Mouse (Mus musculus) midbrain, embryonic 16.5 days (tissue): ENCODE measurements around the gene Rgs6. TPM values are rescaled to one million over a fixed set of nuclear protein-coding genes. Genes with fewer than 3 reads are reported as not detected.
A peak's percentile ranks its signal among the peaks of the same experiment; 100 is the strongest.

Experiments used
- ATAC-seq: fragments of 200-750 bp; cut with Nextera tagmentation; 2 replicates; pipeline ENCODE4 v1.8.0; 2017; ENCODE audit warnings: moderate TSS enrichment
- H3K27ac ChIP-seq: fragments of 300-500 bp; sonication (generic); 2 replicates; pipeline ENCODE4 v1.5.1; 2014; ENCODE audit warnings: mild to moderate bottlenecking, low read length, mixed read lengths
- H3K27me3 ChIP-seq: fragments of 300-500 bp; sonication (generic); 2 replicates; pipeline ENCODE4 v1.6.1; 2014; ENCODE audit warnings: low read depth, low read length, mixed read lengths; ENCODE audit not compliant: control insufficient read depth, insufficient read depth
- H3K36me3 ChIP-seq: fragments of 300-500 bp; sonication (generic); 2 replicates; pipeline ENCODE4 v1.6.1; 2014; ENCODE audit warnings: mild to moderate bottlenecking, low read length, moderate library complexity, mixed read lengths; ENCODE audit not compliant: control insufficient read depth, insufficient read depth
- H3K4me1 ChIP-seq: fragments of 300-500 bp; sonication (generic); 2 replicates; pipeline ENCODE4 v1.6.1; 2014; ENCODE audit warnings: mild to moderate bottlenecking, low read length, mixed read lengths; ENCODE audit not compliant: control insufficient read depth, insufficient read depth
- H3K4me2 ChIP-seq: fragments of 300-500 bp; sonication (generic); 2 replicates; pipeline ENCODE4 v1.6.1; 2014; ENCODE audit warnings: mild to moderate bottlenecking, low read length, mixed read lengths
- H3K4me3 ChIP-seq: fragments of 300-500 bp; sonication (generic); 2 replicates; pipeline ENCODE4 v1.5.1; 2014; ENCODE audit warnings: low read depth, mild to moderate bottlenecking, low read length, moderate library complexity, mixed read lengths
- H3K9ac ChIP-seq: fragments of 300-500 bp; sonication (generic); 2 replicates; pipeline ENCODE4 v1.6.1; 2014; ENCODE audit warnings: low read depth, low read length, mixed read lengths
- H3K9me3 ChIP-seq: fragments of 300-500 bp; sonication (generic); replicated peaks from 2 replicates; pipeline ENCODE4 v1.6.1; 2014; ENCODE audit warnings: mild to moderate bottlenecking, low read length, mixed read lengths; ENCODE audit not compliant: control insufficient read depth, poor library complexity, severe bottlenecking
- WGBS: fragments of 180-500 bp; shearing (Covaris S2); extraction: QIAGEN DNeasy Blood & Tissue Kit; methylation state at CpG from one replicate; pipeline ENCODE4 v1.1.7; 2014; 5-methylcytosine and 5-hydroxymethylcytosine counted together
- polyA plus RNA-seq: library from polyadenylated mRNA; unstranded; fragments of >200 nt; fragmentation: Nextera tagmentation; extraction: Ambion mirVana; gene quantifications from 2 replicates; pipeline ENCODE4 v1.2.1, GENCODE M21; 2015

Gene Rgs6
- polyA plus RNA-seq, 1 experiment from 2014 or later, result 17.9 TPM

- Histone ChIP-seq H3K27ac (no peak overlapping the region), H3K27me3 (no peaks in the 10 kb centered on the region), H3K4me2 (no peak overlapping the region), H3K36me3 (no peaks in the 10 kb centered on the region), H3K9me3 (peaks cover 2% of the 10 kb centered on the region; the same call in 1 of the 2 replicates), H3K9ac (no peak overlapping the region), H3K4me1 (no peaks in the 10 kb centered on the region), H3K4me3 (no peak overlapping the region)
- WGBS, result 25% methylated on average over 2 of the region's 2 CpGs
- no peak for ATAC-seq
These were observed 426.8 kb downstream of the Rgs6 start for GRCm38 (mm10) chr12:83014848-83015247.

DNA sequence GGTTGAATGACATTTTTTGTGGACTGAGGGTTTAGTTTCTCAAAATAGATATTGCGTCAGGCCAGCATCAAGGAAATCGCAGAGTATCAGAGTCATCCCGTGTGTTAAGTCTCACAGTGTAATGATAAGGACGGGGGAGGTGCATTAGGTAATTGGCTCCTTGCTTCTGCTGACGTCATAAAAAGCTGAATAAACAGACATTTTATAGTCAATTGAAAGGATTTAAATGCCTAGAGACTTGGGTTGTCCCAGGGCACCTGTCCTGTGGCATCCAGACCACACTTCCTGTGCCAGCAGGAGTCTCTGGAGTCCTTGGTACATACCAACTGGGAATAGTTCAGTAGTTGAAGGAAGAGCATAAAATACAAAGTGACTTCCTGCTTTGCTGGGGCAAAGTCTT lies 427.3 kb downstream of the Rgs6 start:
- WGBS, result 77% methylated on average over 5 of the region's 5 CpGs
- no peaks in the 10 kb centered on the region for H3K27me3 ChIP-seq
- H3K4me3 ChIP-seq, result no peak overlapping the region

DNA sequence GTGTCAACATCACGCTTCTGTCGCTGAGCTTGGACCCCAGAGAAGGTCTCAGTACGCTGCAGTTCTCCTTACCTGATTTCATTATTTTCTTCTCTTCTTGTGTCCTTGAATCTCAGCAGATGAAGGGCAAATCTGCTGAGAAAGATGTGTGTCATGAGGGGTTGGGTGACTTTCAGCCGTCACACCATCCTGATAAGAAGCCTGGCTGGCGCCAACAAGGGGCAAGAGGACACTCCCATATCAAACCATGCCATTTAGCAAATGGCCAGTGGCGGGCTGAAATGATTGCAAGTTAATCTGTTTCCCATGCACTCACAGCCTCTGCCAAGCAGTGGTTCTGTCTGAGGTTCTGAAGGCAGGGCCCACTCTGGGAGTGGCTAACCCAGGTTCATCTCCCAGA lies 428.4 kb downstream of the Rgs6 start:
- Histone ChIP-seq H3K4me2 (no peak overlapping the region), H3K4me1 (no peaks in the 10 kb centered on the region), H3K27me3 (no peaks in the 10 kb centered on the region), H3K9me3 (peaks cover 2% of the 10 kb centered on the region; the same call in 1 of the 2 replicates), H3K9ac (no peak overlapping the region), H3K27ac (no peak overlapping the region), H3K4me3 (no peak overlapping the region), H3K36me3 (no peaks in the 10 kb centered on the region)
- 88% methylated on average over 6 of the region's 6 CpGs for WGBS
- no peak for ATAC-seq

More for the DNA sequence above, 427.3 kb downstream of the Rgs6 start:
- no peak for ATAC-seq
- Histone ChIP-seq H3K4me2 (no peak overlapping the region), H3K27ac (no peak overlapping the region), H3K9me3 (peaks cover 2% of the 10 kb centered on the region; the same call in 1 of the 2 replicates), H3K4me1 (no peaks in the 10 kb centered on the region), H3K9ac (no peak overlapping the region), H3K36me3 (no peaks in the 10 kb centered on the region)

- WGBS, result 4% methylated on average over 3 of the region's 3 CpGs
These were observed 429.9 kb downstream of the Rgs6 start for GRCm38 (mm10) chr12:83018005-83018404.

GRCm38 (mm10) chr12:83026985-83027384 lies 438.9 kb downstream of the Rgs6 start:
- H3K36me3 ChIP-seq, result no peaks in the 10 kb centered on the region
- H3K4me1 ChIP-seq, result no peaks in the 10 kb centered on the region
- no peak overlapping the region for H3K4me3 ChIP-seq
- no peaks in the 10 kb centered on the region for H3K27me3 ChIP-seq
- H3K4me2 ChIP-seq, result no peak overlapping the region
- H3K9ac ChIP-seq, result no peak overlapping the region
- WGBS, result 26% methylated on average over 3 of the region's 3 CpGs
- H3K9me3 ChIP-seq, result no peaks in the 10 kb centered on the region
- no peak for ATAC-seq
- H3K27ac ChIP-seq, result no peak overlapping the region

More at GRCm38 (mm10) chr12:83018005-83018404, 429.9 kb downstream of the Rgs6 start:
- H3K4me2 ChIP-seq, result no peak overlapping the region
- no peaks in the 10 kb centered on the region for H3K27me3 ChIP-seq
- no peak overlapping the region for H3K9ac ChIP-seq
- no peak overlapping the region for H3K27ac ChIP-seq
- ATAC-seq, result no peak
- H3K36me3 ChIP-seq, result no peaks in the 10 kb centered on the region
- H3K4me3 ChIP-seq, result no peak overlapping the region
- H3K9me3 ChIP-seq, result no peaks in the 10 kb centered on the region
- H3K4me1 ChIP-seq, result no peaks in the 10 kb centered on the region

DNA sequence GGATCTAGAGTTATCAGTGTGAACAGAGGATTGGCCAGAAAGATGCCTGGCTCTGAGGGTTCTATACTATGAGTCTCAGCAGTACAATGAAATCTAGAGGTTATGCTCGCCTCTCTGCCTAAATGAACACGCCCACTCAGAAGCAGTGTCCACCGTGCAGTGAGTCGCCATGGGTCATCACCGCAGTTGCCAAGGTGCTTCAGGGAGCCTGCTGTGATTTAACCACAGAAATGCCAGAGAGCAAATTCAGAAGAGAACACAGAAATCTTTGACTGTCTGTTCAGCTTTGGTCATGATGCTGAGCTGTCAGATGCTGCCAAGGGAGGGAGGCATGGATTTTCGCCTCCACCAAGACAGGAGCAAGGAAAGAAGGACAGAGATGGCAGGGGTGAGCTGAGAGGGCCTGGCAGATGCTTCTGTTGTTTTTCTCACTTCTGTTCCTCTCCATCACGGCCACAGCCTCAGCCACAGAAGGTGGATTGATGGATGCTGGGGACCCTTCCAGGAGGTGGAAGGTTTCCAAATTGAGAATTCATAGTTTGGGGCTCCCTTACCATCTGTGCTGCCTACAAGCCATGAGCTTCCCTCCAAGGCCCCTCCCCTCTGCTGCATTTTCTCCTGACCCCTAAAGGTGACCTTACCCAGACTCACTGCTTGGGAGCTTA lies 445.2 kb downstream of the Rgs6 start:
- WGBS, result 61% methylated on average over 7 of the region's 7 CpGs

GRCm38 (mm10) chr12:83034859-83035569 lies 446.9 kb downstream of the Rgs6 start:
- H3K27me3 ChIP-seq, result no peaks in the 10 kb centered on the region
- 81% methylated on average over 3 of the region's 3 CpGs for WGBS
- H3K9me3 ChIP-seq, result no peaks in the 10 kb centered on the region
- H3K4me3 ChIP-seq, result no peak overlapping the region
- no peak overlapping the region for H3K9ac ChIP-seq
- H3K4me2 ChIP-seq, result no peak overlapping the region
- H3K27ac ChIP-seq, result no peak overlapping the region
- H3K4me1 ChIP-seq, result peaks cover 7% of the 10 kb centered on the region
- no peak for ATAC-seq
- H3K36me3 ChIP-seq, result no peaks in the 10 kb centered on the region

More for the DNA sequence above, 445.2 kb downstream of the Rgs6 start:
- H3K4me3 ChIP-seq, result no peak overlapping the region
- H3K9me3 ChIP-seq, result no peaks in the 10 kb centered on the region
- H3K4me2 ChIP-seq, result no peak overlapping the region
- no peaks in the 10 kb centered on the region for H3K36me3 ChIP-seq
- H3K27ac ChIP-seq, result no peak overlapping the region
- no peak for ATAC-seq
- peaks cover 4% of the 10 kb centered on the region for H3K4me1 ChIP-seq
- no peak overlapping the region for H3K9ac ChIP-seq
- H3K27me3 ChIP-seq, result no peaks in the 10 kb centered on the region

DNA sequence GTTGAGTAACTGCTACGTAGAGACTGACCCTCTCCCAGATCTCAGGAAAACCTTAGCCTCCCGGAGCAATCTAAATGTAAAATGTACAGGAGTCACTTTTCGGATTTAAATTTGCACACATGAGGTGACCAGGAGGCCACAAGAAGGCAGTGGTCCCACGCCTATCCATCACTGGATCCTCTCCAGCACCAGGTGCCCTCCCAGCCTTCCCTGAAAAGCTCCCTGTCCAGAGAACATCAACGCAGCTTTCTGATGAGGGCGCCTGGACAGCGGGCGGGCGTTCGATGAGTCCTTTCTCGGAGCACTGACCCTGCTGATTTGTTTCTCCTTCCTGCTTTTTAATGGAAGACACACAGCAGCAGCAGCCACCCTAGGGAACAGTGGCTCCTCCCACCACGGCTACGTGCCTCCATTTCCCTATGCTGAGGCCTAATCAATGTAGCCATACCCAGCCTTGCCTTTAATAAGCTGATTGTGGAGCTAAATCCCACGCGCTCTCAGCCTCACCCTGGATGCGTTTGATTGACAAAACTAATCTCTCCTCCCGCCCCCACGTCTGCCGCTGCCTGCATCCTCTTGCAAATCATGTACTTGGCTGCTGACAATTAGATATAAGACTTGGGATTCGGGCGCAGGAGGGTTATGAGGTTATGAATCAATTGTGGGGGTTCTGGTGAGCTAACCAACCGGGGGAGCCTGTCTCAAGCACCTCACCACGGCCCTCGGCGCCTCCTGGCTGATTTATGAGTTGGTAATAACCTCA lies 449.9 kb downstream of the Rgs6 start:
- peak; percentile 74 for ATAC-seq
- 44% methylated on average over 25 of the region's 25 CpGs for WGBS
- Histone ChIP-seq H3K27me3 (no peaks in the 10 kb centered on the region), H3K36me3 (no peaks in the 10 kb centered on the region), H3K9me3 (no peaks in the 10 kb centered on the region), H3K9ac (peak overlapping the region; percentile 1; the same call in 1 of the 2 replicates), H3K4me2 (peak overlapping the region; percentile 10; the same call in 1 of the 2 replicates), H3K4me3 (no peak overlapping the region), H3K27ac (peak overlapping the region; percentile 66), H3K4me1 (peaks cover 7% of the 10 kb centered on the region)
